Mouse (Mus musculus) olfactory bulb, adult 2 months (tissue): ENCODE data around the gene Gstp1.

ENCODE experiments used
- CTCF ChIP-seq: fragments of 200-500 bp; IDR thresholded peaks from 2 replicates; pipeline ENCODE4 v1.5.1; 2012; ENCODE audit warnings: low read depth, mild to moderate bottlenecking, low read length, moderate library complexity; ENCODE audit not compliant: insufficient read depth
- POLR2A ChIP-seq: fragments of 200-500 bp; IDR thresholded peaks from 2 replicates; pipeline ENCODE4 v1.6.1; 2012; ENCODE audit warnings: mild to moderate bottlenecking, low read depth, low read length, moderate library complexity; ENCODE audit not compliant: insufficient read depth

GRCm38 (mm10) chr19:4070756-4071155, 33.0 kb upstream of the Gstp1 start:
- TF ChIP-seq CTCF (no peak), POLR2A (no peak)
